Mouse (Mus musculus) cerebellum, adult 2 months (tissue): ENCODE measurements around the gene Rfx8. TPM values are rescaled to one million over a fixed set of nuclear protein-coding genes. Genes with fewer than 3 reads are reported as not detected.

ENCODE experiments used
- DNase-seq, 2 experiments: peaks; one replicate each; pipeline ENCODE4 v3.0.0; 2021
- H3K27ac ChIP-seq: fragments of 200-500 bp; 2 replicates; pipeline ENCODE4 v1.5.1; 2012; ENCODE audit warnings: low read length, control low read depth, inconsistent platforms; ENCODE audit not compliant: insufficient read depth
- H3K27me3 ChIP-seq: fragments of 200-500 bp; 2 replicates; pipeline ENCODE4 v1.6.1; 2012; ENCODE audit warnings: inconsistent platforms, mild to moderate bottlenecking, low read length, moderate library complexity; ENCODE audit not compliant: control insufficient read depth, insufficient read depth
- H3K4me1 ChIP-seq: fragments of 200-500 bp; 2 replicates; pipeline ENCODE4 v1.6.1; 2011; ENCODE audit warnings: low read length; ENCODE audit not compliant: control insufficient read depth, insufficient read depth
- H3K4me3 ChIP-seq: fragments of 200-500 bp; replicated peaks from 2 replicates; pipeline ENCODE3; 2011; ENCODE audit warnings: mild to moderate bottlenecking, low read depth, low read length, control low read depth; ENCODE audit not compliant: insufficient read depth
- CTCF ChIP-seq: fragments of 200-500 bp; IDR thresholded peaks from 2 replicates; pipeline ENCODE4 v1.5.1; 2011; ENCODE audit warnings: low read depth, mild to moderate bottlenecking, control low read depth, low read length, moderate library complexity, borderline replicate concordance; ENCODE audit not compliant: insufficient read depth
- POLR2A ChIP-seq: fragments of 200-500 bp; IDR thresholded peaks from 2 replicates; pipeline ENCODE4 v1.6.1; 2011; ENCODE audit warnings: low read length, control low read depth, borderline replicate concordance; ENCODE audit not compliant: insufficient read depth
- WGBS: fragments of 180-500 bp; shearing (Covaris S2); methylation state at CpG from one replicate; pipeline ENCODE4 v1.1.7; 2018; 5-methylcytosine and 5-hydroxymethylcytosine counted together
- polyA plus RNA-seq: library from polyadenylated mRNA; depleted of rRNA; stranded (reverse); fragments of >200 nt; gene quantifications from 2 replicates; pipeline ENCODE4 v1.2.3, GENCODE M21; 2012

Gene Rfx8
- polyA plus RNA-seq, 1 experiment, result 0.26 TPM

DNA sequence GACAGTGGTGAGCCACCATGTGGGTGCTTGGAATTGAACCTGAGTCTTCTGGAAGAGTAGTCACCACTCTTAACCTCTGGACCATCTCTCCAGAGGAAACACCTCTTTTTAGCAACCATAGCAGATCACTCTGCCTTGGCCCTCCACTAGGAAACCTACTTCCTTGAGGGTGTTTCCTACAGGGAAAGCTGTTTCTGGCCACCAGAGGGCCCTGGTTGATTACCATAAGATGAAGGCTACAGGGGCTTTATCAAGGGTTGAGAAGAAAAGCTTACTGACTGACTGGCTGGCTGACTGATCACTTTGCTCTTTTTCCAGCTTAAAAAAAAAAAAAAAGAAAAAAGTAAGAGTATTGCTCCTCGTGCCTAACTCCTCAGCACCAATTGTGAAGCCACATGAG lies 35.0 kb downstream of the Rfx8 start:
- peak; percentile 56 for DNase-seq
- Histone ChIP-seq H3K4me1 (no peaks in the 10 kb centered on the region), H3K4me3 (no peak overlapping the region), H3K27ac (no peak overlapping the region), H3K27me3 (no peaks in the 10 kb centered on the region)
- 38% methylated on average over 1 of the region's 1 CpGs for WGBS
- TF ChIP-seq POLR2A (no peak), CTCF (peak; percentile 49; the same call in 1 of the 2 replicates)

DNA sequence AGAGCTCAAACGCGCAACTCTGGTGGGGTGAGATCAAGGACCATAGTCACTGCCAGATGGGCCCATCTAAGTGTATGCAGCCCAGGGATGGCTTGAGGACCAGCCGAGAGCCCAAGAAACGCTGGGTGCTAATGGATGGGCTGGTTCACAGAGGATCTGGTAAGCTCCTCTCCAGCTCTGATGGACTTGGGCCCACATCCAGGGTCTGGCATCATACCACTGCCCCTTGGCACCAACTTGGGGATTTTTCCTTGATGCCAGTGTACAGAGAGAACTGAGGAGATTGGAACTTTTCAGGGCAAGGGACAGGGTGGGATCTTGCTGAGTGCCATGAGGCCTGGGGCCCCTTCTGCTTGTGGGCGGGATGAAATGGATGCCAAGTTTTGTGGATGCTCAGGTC lies 39.2 kb downstream of the Rfx8 start:
- 53% methylated on average over 5 of the region's 5 CpGs for WGBS
- TF ChIP-seq CTCF (no peak), POLR2A (no peak)
- H3K4me1 ChIP-seq, result no peaks in the 10 kb centered on the region
- H3K27ac ChIP-seq, result no peak overlapping the region
- no peak overlapping the region for H3K4me3 ChIP-seq
- no peaks in the 10 kb centered on the region for H3K27me3 ChIP-seq
- DNase-seq, result no peak

DNA sequence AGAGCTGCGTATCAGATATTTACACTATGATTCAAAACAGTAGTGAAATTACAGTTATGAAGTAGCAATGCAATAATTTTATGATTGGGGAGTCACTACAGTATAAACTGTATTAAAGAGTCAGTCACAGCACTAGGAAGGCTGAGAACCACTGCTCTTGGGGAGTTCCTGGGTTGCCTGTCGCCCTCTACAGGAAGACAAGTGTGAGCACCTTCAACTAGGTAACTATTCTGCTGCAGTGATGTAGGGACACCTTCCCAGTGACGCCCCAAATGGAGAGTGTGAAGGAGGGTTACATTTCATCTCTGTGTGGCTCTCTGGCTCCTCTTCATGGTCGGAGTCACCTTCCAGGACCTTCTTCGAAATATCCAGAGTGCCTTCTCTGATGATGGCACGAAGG lies 40.3 kb downstream of the Rfx8 start:
- 70% methylated on average over 6 of the region's 6 CpGs for WGBS
- TF ChIP-seq CTCF (no peak; the same call in 1 of the 2 replicates), POLR2A (no peak)
- Histone ChIP-seq H3K4me1 (no peaks in the 10 kb centered on the region), H3K4me3 (no peak overlapping the region), H3K27ac (no peak overlapping the region), H3K27me3 (no peaks in the 10 kb centered on the region)
- no peak for DNase-seq

DNA sequence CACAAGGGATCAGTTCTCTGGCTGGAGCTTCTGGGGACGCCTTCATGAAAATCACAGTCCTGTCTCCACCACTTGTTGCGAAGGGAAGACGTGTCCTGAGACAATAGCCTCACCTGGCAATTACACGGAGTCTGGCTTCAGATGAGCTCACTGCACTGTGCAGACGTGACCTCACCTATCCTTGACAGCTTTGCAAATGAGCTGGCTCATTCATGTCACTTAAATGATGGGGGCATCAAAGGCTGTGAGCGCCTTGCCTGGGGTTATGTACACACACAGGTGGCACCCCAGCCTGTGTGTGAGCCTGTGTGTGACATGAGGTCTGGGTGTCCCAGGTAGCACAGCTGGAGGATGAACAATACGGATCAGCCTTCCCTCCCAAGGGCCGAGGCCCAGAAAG lies 41.9 kb downstream of the Rfx8 start:
- H3K27me3 ChIP-seq, result no peaks in the 10 kb centered on the region
- WGBS, result 86% methylated on average over 8 of the region's 8 CpGs
- no peak overlapping the region for H3K27ac ChIP-seq
- TF ChIP-seq POLR2A (no peak), CTCF (no peak)
- no peaks in the 10 kb centered on the region for H3K4me1 ChIP-seq
- DNase-seq, result no peak
- H3K4me3 ChIP-seq, result no peak overlapping the region

DNA sequence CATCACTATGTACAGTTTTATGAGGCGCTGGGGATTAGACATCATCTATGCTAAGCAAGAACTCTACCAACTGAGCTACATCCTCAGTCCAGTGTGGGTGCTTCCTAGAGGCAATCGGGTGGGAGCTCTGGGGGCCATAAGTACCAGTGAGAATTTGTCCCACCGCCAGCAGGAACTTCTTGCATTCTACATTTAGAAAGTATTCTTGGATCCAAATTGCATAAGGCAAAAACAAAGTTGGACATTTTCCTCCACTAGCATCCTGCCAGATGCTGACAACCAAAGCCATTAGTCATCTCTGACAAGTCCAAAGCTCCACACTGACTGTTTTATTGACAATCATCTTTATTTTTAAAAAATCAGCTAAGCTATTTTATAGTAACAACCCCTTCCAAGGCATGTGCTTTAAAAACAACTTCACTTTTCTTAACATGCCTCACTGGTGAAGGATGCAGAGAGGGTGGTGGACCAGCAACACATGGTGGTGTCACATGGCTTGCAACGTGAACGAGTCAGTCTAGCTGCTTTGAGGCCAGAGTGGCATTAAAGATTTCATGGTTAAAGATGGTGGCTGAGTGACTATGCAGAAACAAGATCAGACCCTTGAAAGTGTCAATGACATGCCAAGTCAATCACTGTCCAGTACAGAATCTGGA lies 44.4 kb downstream of the Rfx8 start:
- Histone ChIP-seq H3K4me1 (no peaks in the 10 kb centered on the region), H3K4me3 (no peak overlapping the region), H3K27me3 (no peaks in the 10 kb centered on the region), H3K27ac (no peak overlapping the region)
- 80% methylated on average over 5 of the region's 5 CpGs for whole genome bisulfite sequencing
- TF ChIP-seq POLR2A (no peak), CTCF (no peak)
- no peak for DNase-seq

DNA sequence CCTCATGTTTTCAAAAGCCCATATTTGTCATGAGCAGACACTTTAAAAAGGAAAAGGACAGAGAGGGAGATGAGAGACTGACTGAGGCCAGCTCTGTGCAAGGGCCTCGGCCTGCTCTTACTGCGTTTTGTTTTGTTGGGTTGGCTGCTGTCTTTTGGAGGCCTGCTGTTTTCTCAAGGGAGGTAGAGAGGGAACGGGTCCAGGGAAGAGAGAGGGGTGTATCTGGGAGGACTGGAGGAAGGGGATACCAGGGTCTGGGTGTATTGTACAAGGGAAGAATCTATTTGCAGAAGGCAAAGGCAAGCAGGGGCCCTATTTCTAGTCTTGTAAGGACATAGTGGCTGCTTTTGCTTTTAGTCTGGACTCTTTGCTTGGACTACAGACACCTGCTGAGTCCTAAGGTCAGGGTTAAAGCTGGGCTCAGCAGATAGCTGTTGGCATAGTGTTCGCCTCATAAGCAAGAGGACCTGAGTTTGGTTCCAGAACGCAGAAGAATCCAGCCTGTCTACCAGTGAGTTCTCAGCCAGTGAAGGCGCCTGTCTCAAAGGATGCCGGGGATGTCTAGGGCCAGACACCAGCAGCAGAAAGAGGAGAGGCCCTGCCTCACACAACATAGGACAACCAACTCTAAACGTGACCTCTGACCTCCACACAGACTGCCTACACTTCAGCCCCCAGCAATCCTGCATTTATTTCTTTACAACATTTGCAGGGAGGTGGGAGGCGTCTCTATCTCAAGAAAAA lies 48.3 kb downstream of the Rfx8 start:
- TF ChIP-seq POLR2A (no peak), CTCF (no peak)
- Histone ChIP-seq H3K4me1 (no peaks in the 10 kb centered on the region), H3K27ac (no peak overlapping the region), H3K27me3 (no peaks in the 10 kb centered on the region), H3K4me3 (no peak overlapping the region)
- 62% methylated on average over 9 of the region's 9 CpGs for WGBS
- no peak for DNase-seq

DNA sequence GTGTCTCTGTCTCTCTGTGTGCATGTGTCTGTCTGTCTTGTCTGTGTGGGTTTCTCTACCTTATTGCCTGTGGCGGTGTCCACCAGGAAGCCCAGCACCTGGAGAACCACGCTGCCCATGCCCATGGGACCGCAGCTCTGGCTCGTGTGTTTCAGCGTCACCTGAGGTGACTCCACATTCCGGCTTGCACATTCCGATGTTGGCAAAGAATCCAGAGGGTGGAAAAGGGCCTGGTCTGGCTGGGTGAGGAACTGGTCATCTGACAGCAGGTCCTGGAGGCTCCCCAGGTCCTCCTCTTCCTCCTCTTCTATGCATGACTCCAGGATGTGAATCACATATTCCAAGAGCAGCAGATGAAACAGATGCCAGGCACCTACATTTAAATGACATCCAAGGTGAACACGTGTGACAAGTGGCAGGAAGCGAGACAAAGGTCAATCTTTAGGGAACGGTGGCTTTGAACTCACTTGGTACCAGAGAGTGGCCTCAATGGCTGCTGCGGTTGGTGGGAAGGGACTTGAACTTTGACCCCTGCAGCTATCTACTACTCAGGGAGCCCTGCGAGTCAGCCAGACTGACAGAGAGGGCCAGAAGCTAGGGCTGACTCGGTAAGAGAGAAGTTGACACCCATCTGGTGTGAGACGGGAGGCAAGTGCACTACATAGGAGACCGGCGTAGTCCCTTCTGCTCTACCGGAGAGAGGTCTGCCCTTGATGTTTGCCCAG lies 50.4 kb downstream of the Rfx8 start:
- H3K27me3 ChIP-seq, result no peaks in the 10 kb centered on the region
- 88% methylated on average over 17 of the region's 17 CpGs for whole genome bisulfite sequencing
- TF ChIP-seq POLR2A, result no peak
- no peak for TF ChIP-seq CTCF

More for the DNA sequence above, 50.4 kb downstream of the Rfx8 start:
- H3K4me1 ChIP-seq, result no peaks in the 10 kb centered on the region
- DNase-seq, result no peak
- no peak overlapping the region for H3K27ac ChIP-seq
- H3K4me3 ChIP-seq, result no peak overlapping the region
